Mouse (Mus musculus) cerebellum, adult 2 months (tissue): ENCODE measurements around the gene Rc3h1.

Experiments
- CTCF ChIP-seq: fragments of 200-500 bp; IDR thresholded peaks from 2 replicates; pipeline ENCODE4 v1.5.1; 2011; ENCODE audit warnings: low read depth, mild to moderate bottlenecking, control low read depth, low read length, moderate library complexity, borderline replicate concordance; ENCODE audit not compliant: insufficient read depth
- POLR2A ChIP-seq: fragments of 200-500 bp; IDR thresholded peaks from 2 replicates; pipeline ENCODE4 v1.6.1; 2011; ENCODE audit warnings: low read length, control low read depth, borderline replicate concordance; ENCODE audit not compliant: insufficient read depth

GRCm38 (mm10) chr1:161008038-161008437 is 101.8 kb downstream of the Rc3h1 start:
- no peak for TF ChIP-seq POLR2A
- no peak for TF ChIP-seq CTCF
